Mouse (Mus musculus) spleen, adult 18-20 months (tissue): Measurements from ENCODE around the gene Tmem86b.
"Not testable (repeated sequence)": the region's sequence is repeated elsewhere in the genome, so short reads cannot be mapped to it uniquely, and the experiment has no call there.

ENCODE experiments used
- DNase-seq, 2 experiments: peaks; one replicate each; pipeline ENCODE4 v3.0.0; 2022; ENCODE audit warnings: mixed read lengths in 2 of 2

Tmem86b gene

GRCm38 (mm10) chr7:4647291-4647690, 16.1 kb upstream of the Tmem86b start:
- DNase-seq: peak; percentile 27 to 40

- DNase-seq: no peak
Measured at GRCm38 (mm10) chr7:4646806-4647205, 15.6 kb upstream of the Tmem86b start.

- DNase-seq: no peak
Measured at GRCm38 (mm10) chr7:4643225-4643624, 12.0 kb upstream of the Tmem86b start.

GRCm38 (mm10) chr7:4641956-4642355, 10.7 kb upstream of the Tmem86b start:
- DNase-seq: no peak

- no peak for DNase-seq
Measured at GRCm38 (mm10) chr7:4641155-4641554, 9.9 kb upstream of the Tmem86b start.

- DNase-seq: no peak
Measured at GRCm38 (mm10) chr7:4636179-4636578, 5.0 kb upstream of the Tmem86b start.

- DNase-seq: no peak
Measured at GRCm38 (mm10) chr7:4630198-4630597, 1.0 kb downstream of the Tmem86b start.

GRCm38 (mm10) chr7:4629586-4629985, 1.6 kb downstream of the Tmem86b start:
- DNase-seq: no peak

- no peak for DNase-seq
Measured at GRCm38 (mm10) chr7:4625928-4626327, 5.3 kb downstream of the Tmem86b start.

GRCm38 (mm10) chr7:4624343-4624742, 6.9 kb downstream of the Tmem86b start:
- DNase-seq: no peak

GRCm38 (mm10) chr7:4623544-4624189, 7.6 kb downstream of the Tmem86b start:
- peak; percentile 50 to 74 for DNase-seq

- DNase-seq: peak in 1 of 2 experiments; percentile 23
Measured at GRCm38 (mm10) chr7:4619979-4620378, 11.2 kb downstream of the Tmem86b start.

GRCm38 (mm10) chr7:4613740-4614403, 17.4 kb downstream of the Tmem86b start:
- no peak for DNase-seq

GRCm38 (mm10) chr7:4612956-4613355, 18.3 kb downstream of the Tmem86b start:
- no peak for DNase-seq

- no peak for DNase-seq
Measured at GRCm38 (mm10) chr7:4612386-4612785, 18.8 kb downstream of the Tmem86b start.

GRCm38 (mm10) chr7:4611921-4612341, 19.3 kb downstream of the Tmem86b start:
- DNase-seq: no peak

GRCm38 (mm10) chr7:4611511-4611910, 19.7 kb downstream of the Tmem86b start:
- DNase-seq: no peak

GRCm38 (mm10) chr7:4608002-4608401, 23.2 kb downstream of the Tmem86b start:
- no peak for DNase-seq

- no peak for DNase-seq
Measured at GRCm38 (mm10) chr7:4603873-4604272, 27.3 kb downstream of the Tmem86b start, which contains the start of gene Ptprh. Gene Ptprh (minus strand): TSS chr7:4604041.

GRCm38 (mm10) chr7:4602969-4603368, 28.3 kb downstream of the Tmem86b start:
- DNase-seq: no peak

- DNase-seq: not testable (repeated sequence)
Measured at GRCm38 (mm10) chr7:4597046-4597445, 34.2 kb downstream of the Tmem86b start.

GRCm38 (mm10) chr7:4581481-4581880, 49.7 kb downstream of the Tmem86b start:
- not testable (repeated sequence) for DNase-seq
